Mouse (Mus musculus) embryo, embryonic 10.5 days (tissue): Measurements from ENCODE around the gene Exph5.

Experiments
- DNase-seq: peaks from one replicate; pipeline ENCODE4 v3.0.0-alpha.2; 2015; ENCODE audit warnings: low spot score

Gene Exph5

GRCm38 (mm10) chr9:53404753-53405722, 103.6 kb downstream of the Exph5 start:
- DNase-seq = peak; percentile 96

GRCm38 (mm10) chr9:53408548-53408947, 107.1 kb downstream of the Exph5 start:
- no peak for DNase-seq

GRCm38 (mm10) chr9:53408953-53409361, 107.5 kb downstream of the Exph5 start:
- DNase-seq = no peak

- no peak for DNase-seq
Measured at GRCm38 (mm10) chr9:53409427-53409826, 108.0 kb downstream of the Exph5 start.

- DNase-seq = no peak
Measured at GRCm38 (mm10) chr9:53422133-53422896, 120.8 kb downstream of the Exph5 start.

- no peak for DNase-seq
Measured at GRCm38 (mm10) chr9:53426726-53427125, 125.3 kb downstream of the Exph5 start.
